Mouse (Mus musculus): ENCODE data around the gene Mrgbp.

GRCm38 (mm10) chr2:180545046-180545445 is 36.1 kb upstream of the Mrgbp start:
- TF ChIP-seq POLR2A (IDR thresholded peaks at IDR 0.05; ENCODE audit: borderline replicate concordance, insufficient read depth, low read length), result no peak
- no peak for TF ChIP-seq CTCF (IDR thresholded peaks at IDR 0.05; ENCODE audit: borderline replicate concordance, insufficient read depth, low read depth, low read length)

All from cerebellum, adult 2 months (tissue).